Mouse (Mus musculus) MEL (cell line): ENCODE results near the gene Rtl1. TPM values are rescaled to one million over a fixed set of nuclear protein-coding genes. Genes with fewer than 3 reads are reported as not detected.

Experiments used
- DNase-seq: peaks from one replicate; pipeline ENCODE4 v3.0.0; 2011; ENCODE audit warnings: low read depth, low spot score
- H3K27ac ChIP-seq: 2 replicates; pipeline ENCODE4 v1.5.1; 2012; ENCODE audit warnings: low read depth, mild to moderate bottlenecking, control low read depth, low read length, moderate library complexity; ENCODE audit not compliant: control insufficient read depth
- H3K27me3 ChIP-seq, 2 experiments: fragments of 150-350 bp in 1 of 2; sonication (generic) in 1 of 2; 2 replicates each; pipeline ENCODE4 v1.6.1; 2012; ENCODE audit warnings: low read length in 2 of 2, mild to moderate bottlenecking in 2 of 2, improper control_type of control experiment in 1 of 2, moderate library complexity in 1 of 2; ENCODE audit not compliant: insufficient read depth in 2 of 2, control insufficient read depth in 1 of 2
- H3K36me3 ChIP-seq, 2 experiments: 2 replicates each; pipeline ENCODE4 v1.6.1; 2012 to 2014; ENCODE audit warnings: low read length in 2 of 2, improper control_type of control experiment in 1 of 2, inconsistent platforms in 1 of 2, mild to moderate bottlenecking in 1 of 2; ENCODE audit not compliant: insufficient read depth in 2 of 2, control insufficient read depth in 1 of 2
- H3K4me1 ChIP-seq, 2 experiments: fragments of 150-350 bp in 1 of 2; sonication (generic) in 1 of 2; 2 replicates each; pipeline ENCODE4 v1.6.1; 2012; ENCODE audit warnings: low read length in 2 of 2, improper control_type of control experiment in 1 of 2, mild to moderate bottlenecking in 1 of 2; ENCODE audit not compliant: insufficient read depth in 2 of 2, control insufficient read depth in 1 of 2
- H3K4me3 ChIP-seq, 2 experiments: fragments of 150-350 bp in 1 of 2; sonication (generic) in 1 of 2; 2 replicates each; pipeline ENCODE4 v1.5.1; 2012; ENCODE audit warnings: low read depth in 2 of 2, low read length in 2 of 2, mild to moderate bottlenecking in 2 of 2, moderate library complexity in 2 of 2, control low read depth in 1 of 2, improper control_type of control experiment in 1 of 2; ENCODE audit not compliant: control insufficient read depth in 1 of 2, insufficient read depth in 1 of 2
- H3K79me2 ChIP-seq: 2 replicates; pipeline ENCODE4 v1.6.1; 2012; ENCODE audit warnings: mild to moderate bottlenecking, low read length, moderate library complexity; ENCODE audit not compliant: control insufficient read depth, poor library complexity, insufficient read depth
- H3K9ac ChIP-seq: 2 replicates; pipeline ENCODE4 v1.6.1; 2012; ENCODE audit warnings: low read depth, mild to moderate bottlenecking, control low read depth, low read length, moderate library complexity; ENCODE audit not compliant: control insufficient read depth, poor library complexity, severe bottlenecking
- H3K9me3 ChIP-seq: fragments of 150-350 bp; sonication (generic); replicated peaks from 2 replicates; pipeline ENCODE4 v1.6.1; 2012; ENCODE audit warnings: mild to moderate bottlenecking, low read length, improper control_type of control experiment, moderate library complexity; ENCODE audit not compliant: insufficient read depth
- CHD2 ChIP-seq: IDR thresholded peaks from 2 replicates; pipeline ENCODE4 v1.6.1; 2011; ENCODE audit warnings: low read length, improper control_type of control experiment
- CTCF ChIP-seq, 3 experiments: IDR thresholded peaks in 2 of 3; conservative IDR thresholded peaks in 1 of 3; 2 replicates each; pipeline ENCODE4 v1.5.1; 2011 to 2012; ENCODE audit warnings: low read length in 3 of 3, low read depth in 2 of 3, mild to moderate bottlenecking in 2 of 3, improper control_type of control experiment in 1 of 3, inconsistent platforms in 1 of 3, mixed read lengths in 1 of 3, moderate library complexity in 1 of 3; ENCODE audit not compliant: control insufficient read depth in 1 of 3, insufficient read depth in 1 of 3, poor library complexity in 1 of 3, severe bottlenecking in 1 of 3
- EP300 ChIP-seq, 2 experiments: IDR thresholded peaks; 2 replicates each; pipeline ENCODE4 v1.6.1; 2011; ENCODE audit warnings: improper control_type of control experiment in 2 of 2, low read length in 2 of 2, low read depth in 1 of 2, mild to moderate bottlenecking in 1 of 2
- GABPA ChIP-seq: IDR thresholded peaks from 2 replicates; pipeline ENCODE4 v1.6.1; 2012; ENCODE audit warnings: low read depth, mild to moderate bottlenecking, inconsistent platforms, low read length, improper control_type of control experiment, moderate library complexity
- HCFC1 ChIP-seq: IDR thresholded peaks from 2 replicates; pipeline ENCODE4 v1.6.1; 2012; ENCODE audit warnings: low read depth, mild to moderate bottlenecking, inconsistent platforms, low read length, improper control_type of control experiment, moderate library complexity
- KAT2A ChIP-seq: conservative IDR thresholded peaks from 2 replicates; pipeline ENCODE4 v1.6.1; 2012; ENCODE audit warnings: low read depth, low read length, improper control_type of control experiment, inconsistent platforms
- MAX ChIP-seq: IDR thresholded peaks from 2 replicates; pipeline ENCODE4 v1.6.1; 2011; ENCODE audit warnings: low read length, improper control_type of control experiment
- MEF2A ChIP-seq: IDR thresholded peaks from 2 replicates; pipeline ENCODE4 v1.6.1; 2014; ENCODE audit warnings: low read depth, mild to moderate bottlenecking, inconsistent platforms, low read length, improper control_type of control experiment; ENCODE audit not compliant: poor library complexity, insufficient replicate concordance, severe bottlenecking; ENCODE audit errors: extremely low read depth
- MXI1 ChIP-seq: IDR thresholded peaks from 2 replicates; pipeline ENCODE4 v1.6.1; 2011; ENCODE audit warnings: mild to moderate bottlenecking, low read depth, low read length, improper control_type of control experiment
- MYB ChIP-seq: IDR thresholded peaks from 2 replicates; pipeline ENCODE4 v1.6.1; 2011; ENCODE audit warnings: mild to moderate bottlenecking, low read depth, low read length, improper control_type of control experiment
- MYC ChIP-seq: IDR thresholded peaks from 2 replicates; pipeline ENCODE4 v1.6.1; 2011; ENCODE audit warnings: low read depth, mild to moderate bottlenecking, low read length, improper control_type of control experiment, moderate library complexity
- NRF1 ChIP-seq: IDR thresholded peaks from 2 replicates; pipeline ENCODE4 v1.6.1; 2014; ENCODE audit warnings: low read depth, mild to moderate bottlenecking, inconsistent platforms, low read length, improper control_type of control experiment, moderate library complexity; ENCODE audit not compliant: poor library complexity, insufficient read depth, severe bottlenecking
- POLR2AphosphoS2 ChIP-seq: IDR thresholded peaks from 2 replicates; pipeline ENCODE4 v1.6.1; 2011; ENCODE audit warnings: low read length, improper control_type of control experiment
- RAD21 ChIP-seq: IDR thresholded peaks from 2 replicates; pipeline ENCODE4 v1.6.1; 2011; ENCODE audit warnings: mild to moderate bottlenecking, low read depth, low read length, improper control_type of control experiment
- RCOR1 ChIP-seq: IDR thresholded peaks from 2 replicates; pipeline ENCODE4 v1.6.1; 2012; ENCODE audit warnings: low read depth, mild to moderate bottlenecking, inconsistent platforms, low read length, improper control_type of control experiment
- TAL1 ChIP-seq: IDR thresholded peaks from 2 replicates; pipeline ENCODE4 v1.6.1; 2012; ENCODE audit warnings: mild to moderate bottlenecking, inconsistent platforms, low read length, moderate library complexity, mixed read lengths
- TCF12 ChIP-seq: IDR thresholded peaks from 2 replicates; pipeline ENCODE4 v1.6.1; 2014; ENCODE audit warnings: low read depth, mild to moderate bottlenecking, inconsistent platforms, low read length, improper control_type of control experiment, moderate library complexity
- USF1 ChIP-seq: IDR thresholded peaks from 2 replicates; pipeline ENCODE4 v1.6.1; 2014; ENCODE audit warnings: low read depth, mild to moderate bottlenecking, inconsistent platforms, low read length, improper control_type of control experiment, moderate library complexity
- USF2 ChIP-seq, 2 experiments: IDR thresholded peaks; 2 replicates each; pipeline ENCODE4 v1.6.1; 2011 to 2012; ENCODE audit warnings: improper control_type of control experiment in 2 of 2, low read length in 2 of 2, borderline replicate concordance in 1 of 2, inconsistent platforms in 1 of 2, low read depth in 1 of 2, mild to moderate bottlenecking in 1 of 2; ENCODE audit not compliant: insufficient read depth in 1 of 2
- ZC3H11A ChIP-seq: IDR thresholded peaks from 2 replicates; pipeline ENCODE4 v1.6.1; 2012; ENCODE audit warnings: low read depth, mild to moderate bottlenecking, inconsistent platforms, low read length, improper control_type of control experiment
- ZKSCAN1 ChIP-seq: IDR thresholded peaks from 2 replicates; pipeline ENCODE4 v1.6.1; 2012; ENCODE audit warnings: low read depth, mild to moderate bottlenecking, inconsistent platforms, low read length, improper control_type of control experiment, moderate library complexity
- polyA plus RNA-seq, 2 experiments: library from polyadenylated mRNA; stranded (reverse) in 1 of 2; unstranded in 1 of 2; fragments of >175 nt in 1 of 2; fragments of >200 nt in 1 of 2; gene quantifications; 2 replicates each; pipeline versions ENCODE4 v1.2.1 to v1.2.4; 2012; ENCODE audit warnings: low replicate concordance in 2 of 2, low read depth in 1 of 2; ENCODE audit not compliant: insufficient read length in 2 of 2, insufficient read depth in 1 of 2, missing spikeins in 1 of 2
- total RNA-seq: library from RNA; depleted of rRNA; stranded (reverse); fragments of 300-350 nt; gene quantifications from 2 replicates; pipeline ENCODE4 v1.2.3, GENCODE M21; 2012

Rtl1 gene
- total and polyA plus RNA-seq, 3 experiments, result under 0.01 TPM; not detected in 2

DNA sequence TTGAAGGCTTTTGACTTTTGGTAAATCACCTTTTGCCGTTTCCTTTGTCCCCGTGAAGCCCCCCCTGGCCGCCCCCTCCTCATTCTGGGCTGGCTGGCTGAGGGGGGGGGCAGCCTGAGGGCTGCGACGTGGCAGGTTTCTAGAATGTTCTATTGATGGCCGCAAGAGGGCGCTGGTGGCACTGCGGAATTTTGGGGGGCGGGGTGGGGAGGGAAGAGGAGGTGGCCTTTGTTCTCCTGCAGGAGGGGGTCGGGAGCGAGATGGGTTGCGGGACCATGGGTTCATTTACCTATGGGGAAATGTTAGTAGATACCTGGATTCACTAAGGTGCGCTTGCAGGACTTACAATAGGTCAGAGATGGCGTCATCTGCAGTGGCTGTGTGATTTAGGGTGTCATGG lies 58.1 kb downstream of the Rtl1 start:
- no peak overlapping the region for H3K4me3 ChIP-seq
- no peaks in the 10 kb centered on the region for H3K9me3 ChIP-seq
- TF ChIP-seq CTCF (IDR thresholded peaks at IDR 0.05 in 2 of 3, conservative IDR thresholded peaks at IDR 0.05 in 1 of 3; ENCODE audit: control insufficient read depth in 1 of 3, insufficient read depth in 1 of 3, low read depth in 2 of 3, low read length in 3 of 3, poor library complexity in 1 of 3, severe bottlenecking in 1 of 3), result 0 out of 6 replicates have a peak, but pooled peaks of 1 of the 3 experiments have one; percentile 13
- no peak for TF ChIP-seq KAT2A
- no peak overlapping the region for H3K27ac ChIP-seq
- H3K4me1 ChIP-seq, result peaks cover 0 to 4% of the 10 kb centered on the region in 2 experiments; a peak in 1 of 4 replicates
- no peak overlapping the region for H3K9ac ChIP-seq
- H3K36me3 ChIP-seq, result no peaks in the 10 kb centered on the region
- no peak for DNase-seq
- no peaks in the 10 kb centered on the region for H3K79me2 ChIP-seq
- no peaks in the 10 kb centered on the region for H3K27me3 ChIP-seq

DNA sequence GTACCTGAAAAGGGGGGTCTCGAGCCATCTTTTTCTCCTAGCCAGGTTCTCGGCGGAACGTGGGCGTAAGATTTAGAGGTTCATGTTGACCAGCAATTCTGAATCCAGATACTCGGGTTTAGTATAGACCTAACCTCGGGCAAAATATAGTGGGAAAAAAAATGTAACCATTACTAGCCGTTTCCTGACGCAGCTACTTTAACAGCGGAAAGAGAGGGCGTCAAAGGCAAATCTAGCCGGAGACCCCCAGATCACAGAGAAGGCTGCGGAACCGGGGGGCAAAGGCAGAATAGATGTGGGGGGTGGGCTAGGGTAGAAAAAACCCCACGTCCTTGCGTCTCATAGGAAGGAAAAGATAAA lies 58.6 kb downstream of the Rtl1 start:
- TF ChIP-seq MEF2A (no peak), TCF12 (no peak), RAD21 (no peak), ZKSCAN1 (no peak), TAL1 (no peak), NRF1 (no peak), MYC (no peak), HCFC1 (no peak), CTCF (IDR thresholded peaks at IDR 0.05 in 2 of 3, conservative IDR thresholded peaks at IDR 0.05 in 1 of 3; ENCODE audit: control insufficient read depth in 1 of 3, insufficient read depth in 1 of 3, low read depth in 2 of 3, low read length in 3 of 3, poor library complexity in 1 of 3, severe bottlenecking in 1 of 3) (no peak), MYB (no peak), GABPA (no peak), MXI1 (no peak), CHD2 (no peak), ZC3H11A (no peak), EP300 (IDR thresholded peaks at IDR 0.05; ENCODE audit: low read depth in 1 of 2, low read length in 2 of 2) (no peak), MAX (no peak), USF1 (no peak), POLR2AphosphoS2 (no peak), USF2 (IDR thresholded peaks at IDR 0.05; ENCODE audit: borderline replicate concordance in 1 of 2, insufficient read depth in 1 of 2, low read depth in 1 of 2, low read length in 2 of 2) (no peak), RCOR1 (no peak)
- no peaks in the 10 kb centered on the region for H3K79me2 ChIP-seq
- H3K9ac ChIP-seq, result no peak overlapping the region
- no peak overlapping the region for H3K27ac ChIP-seq
- H3K36me3 ChIP-seq, result peaks cover 0 to 3% of the 10 kb centered on the region in 2 experiments; a peak in 2 of 4 replicates
- H3K9me3 ChIP-seq, result no peaks in the 10 kb centered on the region
- DNase-seq, result no peak
- H3K27me3 ChIP-seq, result no peaks in the 10 kb centered on the region
- no peak overlapping the region for H3K4me3 ChIP-seq
- peaks cover 0 to 9% of the 10 kb centered on the region in 2 experiments; a peak in 3 of 4 replicates for H3K4me1 ChIP-seq
